Mouse (Mus musculus): ENCODE data around the gene Spag17.
"Not testable (repeated sequence)": the region's sequence is repeated elsewhere in the genome, so short reads cannot be mapped to it uniquely, and the experiment has no call there.

Spag17 gene

DNA sequence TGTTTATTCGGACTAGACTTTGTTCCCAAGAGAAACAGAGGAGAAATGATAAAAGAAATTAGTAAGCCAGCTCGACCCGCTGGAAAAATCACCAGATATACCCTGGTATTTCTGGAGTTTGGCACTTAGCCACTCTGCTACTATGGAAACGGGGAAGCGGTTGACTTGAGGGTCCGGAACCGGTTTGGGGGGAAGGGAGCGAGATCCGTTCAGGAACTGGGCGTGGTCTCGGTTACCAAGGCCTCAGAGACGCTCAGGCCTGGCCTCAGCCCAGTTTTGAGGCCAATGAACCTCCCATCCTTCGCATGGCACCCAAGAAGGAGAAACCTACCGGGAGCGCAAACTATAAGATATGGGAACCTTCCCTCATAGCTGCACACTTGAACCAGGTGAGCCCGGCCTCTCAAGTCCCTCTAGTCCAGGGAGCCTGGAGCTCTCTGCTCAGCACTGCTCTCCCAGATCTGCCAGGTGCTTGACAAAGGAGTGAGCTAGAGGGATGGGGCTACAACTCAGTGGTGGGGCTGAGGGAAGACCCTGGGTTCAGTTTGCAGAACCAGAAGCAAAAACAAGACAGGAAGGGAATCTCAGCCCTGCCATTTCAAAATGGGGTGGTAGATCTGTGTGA lies at the start of gene Spag17:
TSS of gene Spag17 (plus strand) at position 220 of the 625 bp plus-strand sequence.
- peak; percentile 12 for DNase-seq (ENCODE audit: low spot score in 2 of 2)

- no peak for DNase-seq (ENCODE audit: low spot score in 2 of 2)
These were observed 42.9 kb upstream of the Spag17 start for GRCm38 (mm10) chr3:99842333-99842732.

DNA sequence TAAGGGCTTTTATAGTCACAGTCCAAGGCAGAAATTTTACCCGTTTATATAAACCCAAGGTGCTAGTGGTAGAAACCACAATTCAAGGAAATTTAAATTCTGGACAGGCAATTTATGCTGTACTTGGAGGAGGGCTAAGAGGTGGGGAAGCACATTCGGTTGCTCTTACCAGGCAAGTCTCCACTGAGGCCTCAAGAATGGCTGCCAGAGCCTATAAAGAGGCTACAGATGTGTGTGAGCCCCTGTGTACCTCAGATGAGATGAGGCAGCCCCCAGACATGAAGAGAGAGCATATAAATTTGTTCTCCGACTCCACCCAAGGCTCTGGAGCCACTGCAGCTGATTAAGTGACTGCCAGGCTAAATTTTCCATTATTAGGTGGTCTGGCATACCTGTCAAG lies 42.4 kb upstream of the Spag17 start:
- DNase-seq (ENCODE audit: low spot score in 2 of 2): no peak

- no peak for DNase-seq (ENCODE audit: low spot score in 2 of 2)
These were observed 42.0 kb upstream of the Spag17 start for GRCm38 (mm10) chr3:99843233-99843632.

GRCm38 (mm10) chr3:99850926-99851325 lies 34.3 kb upstream of the Spag17 start:
- no peak for DNase-seq (ENCODE audit: low spot score in 2 of 2)

GRCm38 (mm10) chr3:99854595-99854994 lies 30.6 kb upstream of the Spag17 start:
- DNase-seq (ENCODE audit: low spot score in 2 of 2): no peak

- no peak for DNase-seq (ENCODE audit: low spot score in 2 of 2)
These were observed 26.3 kb upstream of the Spag17 start for GRCm38 (mm10) chr3:99858922-99859321.

DNA sequence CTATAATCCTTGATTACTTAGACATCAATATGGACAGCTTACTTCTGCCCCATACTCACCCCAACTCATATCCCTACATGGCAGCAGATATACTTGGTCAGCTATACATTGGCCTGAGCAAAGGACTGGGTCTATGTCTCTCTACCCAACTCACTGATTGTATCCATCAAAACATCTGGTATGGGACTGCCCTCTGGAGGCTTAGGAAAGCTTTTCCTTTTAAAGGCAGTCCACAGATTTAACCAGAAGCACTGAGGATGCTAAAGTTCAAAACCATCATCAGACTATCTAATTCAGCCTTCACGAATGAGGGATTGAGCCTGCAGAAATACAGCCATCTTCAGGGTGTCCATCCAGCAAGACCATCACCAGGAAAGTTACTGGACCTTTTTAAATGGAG lies 20.5 kb upstream of the Spag17 start:
- no peak for DNase-seq (ENCODE audit: low spot score in 2 of 2)

DNA sequence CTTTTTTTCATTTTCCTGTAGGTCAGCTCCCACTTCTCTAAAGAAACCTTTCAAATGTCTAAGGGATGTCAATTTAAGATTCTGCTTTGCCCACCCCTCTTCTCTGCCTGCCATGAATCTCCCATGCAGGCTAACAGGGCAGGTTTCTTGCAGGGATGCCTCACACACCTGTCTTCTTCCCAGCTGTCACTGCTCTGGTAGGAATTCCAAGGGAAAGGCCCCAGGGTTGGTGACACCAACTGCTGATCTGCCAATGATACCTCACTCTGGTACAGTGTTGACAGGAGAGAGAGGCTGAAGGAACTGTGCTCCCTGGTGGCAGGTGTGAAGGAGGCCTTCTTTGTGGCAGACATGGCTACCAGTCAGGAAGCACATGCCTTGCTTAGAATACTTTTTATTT lies 10.1 kb upstream of the Spag17 start:
- DNase-seq (ENCODE audit: low spot score in 2 of 2): no peak

- no peak for DNase-seq (ENCODE audit: low spot score in 2 of 2)
These were observed 3.7 kb upstream of the Spag17 start for GRCm38 (mm10) chr3:99881498-99881897.

DNA sequence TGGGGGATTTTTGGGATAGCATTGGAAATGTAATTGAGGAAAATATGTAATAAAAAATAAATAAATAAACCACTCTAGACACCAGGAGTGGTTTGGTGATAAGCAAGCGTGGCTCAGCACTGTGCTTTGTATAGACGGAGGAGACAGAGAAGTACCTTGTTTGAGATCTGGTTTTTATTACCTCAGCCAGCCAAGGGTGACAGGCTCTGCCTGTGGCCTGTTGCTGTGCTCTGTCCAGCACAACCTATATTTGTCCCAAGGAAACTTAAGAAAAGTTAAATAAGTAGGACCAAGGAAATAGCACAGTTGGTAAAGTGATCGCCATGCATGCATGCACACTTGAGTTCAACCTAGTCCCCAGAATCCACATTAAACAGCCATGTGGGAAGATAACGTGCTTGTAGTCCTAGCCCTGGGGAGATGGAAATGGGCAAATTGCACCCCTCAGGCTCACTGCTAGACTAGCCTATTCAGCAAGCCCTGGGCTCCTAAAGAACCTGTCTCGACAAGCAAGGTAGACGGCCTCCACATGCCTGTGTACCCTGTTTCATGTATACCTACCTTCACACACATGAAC lies 1.1 kb upstream of the Spag17 start:
- DNase-seq (ENCODE audit: low spot score in 2 of 2): no peak

DNA sequence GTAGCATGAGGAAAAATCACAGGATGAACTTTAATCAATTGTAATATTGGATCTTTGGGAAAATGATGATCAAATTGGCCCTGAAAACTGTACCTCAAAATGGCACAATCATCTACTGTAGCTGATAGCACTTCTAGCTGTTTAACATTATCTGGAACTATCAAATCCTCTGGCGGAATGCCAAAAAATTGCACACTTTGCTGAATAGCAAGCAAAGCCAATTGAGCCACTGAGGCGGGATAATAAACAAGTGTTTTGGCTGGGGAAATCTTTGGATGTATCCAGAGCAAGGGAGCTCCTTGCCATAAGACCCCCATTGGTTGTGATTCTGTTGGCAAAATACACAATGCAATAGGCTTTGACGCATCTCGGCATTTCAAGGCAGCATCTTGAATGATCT lies 9.5 kb downstream of the Spag17 start:
- DNase-seq (ENCODE audit: low spot score in 2 of 2): not testable (repeated sequence)

DNA sequence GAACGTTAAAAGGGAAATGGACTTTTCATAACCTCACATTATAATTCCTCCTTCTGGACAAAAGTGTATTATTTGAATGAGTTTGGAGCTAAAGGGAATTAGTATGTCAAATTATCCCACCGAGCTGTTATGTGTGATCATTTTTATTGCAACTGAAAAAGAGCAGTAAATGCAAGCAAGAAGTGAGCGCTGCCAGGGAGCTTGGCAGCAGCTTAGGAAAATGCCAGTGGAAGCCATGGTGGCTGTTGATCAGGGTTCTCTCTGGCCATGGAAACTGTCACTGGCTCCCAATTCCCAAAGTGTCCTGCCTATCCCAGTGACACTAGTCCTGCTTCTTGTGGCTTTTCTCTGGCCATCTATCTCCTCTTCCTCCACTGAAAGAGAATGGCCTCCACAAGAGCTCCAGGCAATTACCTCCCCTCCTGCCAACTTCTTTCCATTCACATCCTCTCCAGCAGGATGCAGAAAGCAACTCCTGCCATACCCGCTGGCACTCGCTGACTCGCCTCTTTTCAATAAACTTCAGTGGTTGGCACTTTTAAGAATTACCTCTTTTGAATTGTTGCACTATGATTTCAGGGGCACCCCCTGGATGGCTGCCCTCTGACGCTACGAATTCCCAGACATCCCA lies 28.7 kb downstream of the Spag17 start:
- no peak for DNase-seq (ENCODE audit: low spot score in 2 of 2)

DNA sequence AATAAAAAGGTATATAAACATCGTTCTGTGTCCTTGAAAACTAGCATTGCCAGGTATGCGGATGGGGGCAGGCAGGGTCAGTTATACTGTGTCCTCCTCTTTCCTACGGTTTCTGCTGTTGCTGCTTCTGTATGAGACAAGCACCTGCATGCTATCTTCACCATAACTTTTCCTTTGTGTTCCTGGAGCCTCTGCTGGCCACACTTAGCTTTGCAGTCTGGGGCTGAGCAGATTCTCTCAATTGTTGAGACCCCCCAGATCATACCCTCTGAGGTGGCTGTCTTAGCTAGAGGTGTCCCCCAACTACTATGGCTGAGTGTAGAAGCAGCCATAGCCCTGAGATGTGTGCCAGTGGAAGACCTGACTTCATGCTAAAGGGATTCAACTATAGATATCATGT lies 37.7 kb downstream of the Spag17 start:
- DNase-seq (ENCODE audit: low spot score in 2 of 2): no peak

- no peak for DNase-seq (ENCODE audit: low spot score in 2 of 2)
These were observed 45.9 kb downstream of the Spag17 start for GRCm38 (mm10) chr3:99930920-99931620.

- DNase-seq (ENCODE audit: low spot score in 2 of 2): no peak
These were observed 51.0 kb downstream of the Spag17 start for GRCm38 (mm10) chr3:99936159-99936558.

GRCm38 (mm10) chr3:99938611-99939286 lies 53.5 kb downstream of the Spag17 start:
- no peak for DNase-seq (ENCODE audit: low spot score in 2 of 2)

GRCm38 (mm10) chr3:99945171-99945570 lies 60.0 kb downstream of the Spag17 start:
- no peak for DNase-seq (ENCODE audit: low spot score in 2 of 2)

GRCm38 (mm10) chr3:99954039-99954602 lies 68.9 kb downstream of the Spag17 start:
- no peak for DNase-seq (ENCODE audit: low spot score in 2 of 2)

DNA sequence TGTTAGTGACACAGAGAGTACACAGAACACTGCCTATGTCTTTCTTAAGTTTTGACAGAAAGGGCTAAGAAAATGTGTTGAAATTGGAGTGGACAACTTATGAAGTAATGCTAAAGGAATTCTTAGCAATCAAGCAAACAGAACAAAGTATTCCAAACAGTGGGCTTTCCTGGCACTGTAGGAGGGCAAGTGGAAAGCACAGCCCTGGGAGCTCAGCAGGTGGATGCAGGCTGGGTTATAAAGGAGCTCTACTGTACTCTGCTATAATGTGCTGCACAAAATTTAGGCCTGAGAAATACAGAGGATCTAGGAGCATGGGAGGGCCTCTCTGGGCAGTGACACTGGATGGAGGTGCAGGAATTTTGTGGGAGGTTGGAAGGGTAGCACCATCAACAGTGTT lies 71.3 kb downstream of the Spag17 start:
- DNase-seq (ENCODE audit: low spot score in 2 of 2): no peak

- no peak for DNase-seq (ENCODE audit: low spot score in 2 of 2)
These were observed 74.7 kb downstream of the Spag17 start for GRCm38 (mm10) chr3:99959805-99960485.

Data from heart, adult 9 months (tissue).